Mouse (Mus musculus) E14TG2a.4 (cell line): ENCODE data around the gene Cenpp.
A peak's percentile ranks its signal among the peaks of the same experiment; 100 is the strongest.

Experiments used
- H3K27me3 ChIP-seq: 2 replicates; pipeline ENCODE4 v1.6.1; 2014; ENCODE audit warnings: low read length, control low read depth; ENCODE audit not compliant: insufficient read depth
- H3K36me3 ChIP-seq: 2 replicates; pipeline ENCODE4 v1.6.1; 2014; ENCODE audit warnings: low read length, control low read depth; ENCODE audit not compliant: insufficient read depth
- H3K4me1 ChIP-seq: replicated peaks from 2 replicates; pipeline ENCODE4 v1.6.1; 2014; ENCODE audit warnings: low read depth, low read length, control low read depth
- H3K4me3 ChIP-seq: replicated peaks from 2 replicates; pipeline ENCODE4 v1.5.1; 2014; ENCODE audit warnings: mild to moderate bottlenecking, low read length
- H3K9me3 ChIP-seq: 2 replicates; pipeline ENCODE4 v1.6.1; 2014; ENCODE audit warnings: low read length, control low read depth
- CTCF ChIP-seq: conservative IDR thresholded peaks from 2 replicates; pipeline ENCODE4 v1.5.1; 2014; ENCODE audit warnings: low read length
- NANOG ChIP-seq: IDR thresholded peaks from 2 replicates; pipeline ENCODE4 v1.6.1; 2014; ENCODE audit warnings: borderline replicate concordance, low read length, mixed read lengths
- POU5F1 ChIP-seq: IDR thresholded peaks from 2 replicates; pipeline ENCODE4 v1.6.1; 2014; ENCODE audit warnings: low read length, borderline replicate concordance

Cenpp gene

DNA sequence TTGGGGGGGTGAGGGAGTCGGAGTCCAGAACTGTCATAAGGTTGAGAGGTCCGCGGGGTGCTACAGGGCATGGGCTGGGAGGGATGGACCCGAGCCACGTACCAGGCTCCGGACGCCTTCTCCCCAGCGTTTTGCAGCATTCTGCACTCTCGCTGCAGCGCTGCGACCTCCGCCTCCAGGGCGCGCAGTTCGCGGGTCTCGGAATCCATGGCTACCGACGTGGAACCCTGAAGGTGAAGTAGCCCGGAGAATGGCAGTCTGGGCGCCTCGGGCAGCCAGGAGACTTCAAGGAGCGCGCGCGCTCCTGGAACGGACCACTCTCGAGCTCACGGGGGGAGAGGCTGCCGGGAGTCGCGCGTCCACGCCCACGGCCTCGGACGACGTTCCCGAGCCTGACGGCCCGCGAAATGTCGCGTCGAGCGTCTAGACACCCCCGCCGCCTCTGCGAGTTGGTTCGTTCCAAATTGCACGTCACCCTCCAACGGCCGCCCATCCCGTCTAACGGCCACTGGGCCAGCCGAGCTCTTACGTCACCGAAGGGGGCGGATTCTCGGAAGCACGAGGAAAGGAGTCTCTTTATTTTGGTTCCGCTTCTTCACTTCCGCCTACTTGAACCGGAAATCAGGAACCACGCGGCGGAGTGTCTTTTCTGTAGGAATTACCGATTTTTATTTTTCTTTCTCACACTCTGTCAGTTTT lies at the start of gene Cenpp, which contains the start of gene Nol8:
Cenpp (minus strand) TSS at position 305 of the 699 bp plus-strand sequence.
Nol8 (plus strand) TSS at position 598 of the 699 bp plus-strand sequence.
- H3K4me1 ChIP-seq = peaks cover 21% of the 10 kb centered on the region
- peak within 1 kb of the TSS; percentile 99 for H3K4me3 ChIP-seq
- TF ChIP-seq NANOG = no peak
- TF ChIP-seq POU5F1 = no peak
- TF ChIP-seq CTCF = no peak
- no peaks in the 10 kb centered on the region for H3K27me3 ChIP-seq
- no peaks in the 10 kb centered on the region for H3K9me3 ChIP-seq
- peaks cover 52% of the 10 kb centered on the region for H3K36me3 ChIP-seq

GRCm38 (mm10) chr13:49691056-49691455 lies 38.5 kb upstream of the Cenpp start:
- H3K36me3 ChIP-seq = peaks cover 77% of the 10 kb centered on the region
- H3K4me1 ChIP-seq = peaks cover 5% of the 10 kb centered on the region; the same call in 1 of the 2 replicates
- TF ChIP-seq CTCF = no peak
- no peak for TF ChIP-seq NANOG
- TF ChIP-seq POU5F1 = no peak
- H3K4me3 ChIP-seq = no peak overlapping the region
- H3K27me3 ChIP-seq = no peaks in the 10 kb centered on the region
- H3K9me3 ChIP-seq = no peaks in the 10 kb centered on the region

DNA sequence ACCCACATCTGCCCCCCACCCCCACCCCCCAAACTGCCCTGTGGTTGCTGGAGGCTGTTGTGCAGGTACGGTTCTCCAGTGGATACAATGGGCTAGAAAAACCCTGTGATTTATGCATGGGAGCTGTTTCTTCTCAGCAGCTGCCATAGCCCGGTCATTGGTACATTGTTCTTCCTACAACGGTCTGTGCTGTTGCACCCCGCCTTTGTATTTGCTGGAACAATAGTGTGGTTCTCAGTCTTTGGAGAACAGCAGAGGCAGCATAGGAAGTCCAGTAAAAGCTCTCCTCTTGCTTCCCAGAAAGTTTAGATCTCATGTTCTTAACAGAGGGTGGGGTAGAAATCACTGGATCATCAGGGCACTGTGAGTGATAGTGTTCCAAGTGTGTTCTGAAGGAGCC lies 31.7 kb upstream of the Cenpp start:
- TF ChIP-seq NANOG = no peak
- no peak for TF ChIP-seq CTCF
- no peak for TF ChIP-seq POU5F1

GRCm38 (mm10) chr13:49682233-49682846 lies 29.8 kb upstream of the Cenpp start:
- Histone ChIP-seq H3K4me1 (peaks cover 46% of the 10 kb centered on the region), H3K36me3 (peaks cover 51% of the 10 kb centered on the region), H3K27me3 (no peaks in the 10 kb centered on the region), H3K9me3 (no peaks in the 10 kb centered on the region), H3K4me3 (peak overlapping the region; percentile 97)
- TF ChIP-seq POU5F1 (no peak), NANOG (no peak)

More for the DNA sequence above, 31.7 kb upstream of the Cenpp start:
- no peaks in the 10 kb centered on the region for H3K27me3 ChIP-seq
- peaks cover 53% of the 10 kb centered on the region for H3K36me3 ChIP-seq
- peak overlapping the region; percentile 97 for H3K4me3 ChIP-seq
- no peaks in the 10 kb centered on the region for H3K9me3 ChIP-seq
- H3K4me1 ChIP-seq = peaks cover 46% of the 10 kb centered on the region

DNA sequence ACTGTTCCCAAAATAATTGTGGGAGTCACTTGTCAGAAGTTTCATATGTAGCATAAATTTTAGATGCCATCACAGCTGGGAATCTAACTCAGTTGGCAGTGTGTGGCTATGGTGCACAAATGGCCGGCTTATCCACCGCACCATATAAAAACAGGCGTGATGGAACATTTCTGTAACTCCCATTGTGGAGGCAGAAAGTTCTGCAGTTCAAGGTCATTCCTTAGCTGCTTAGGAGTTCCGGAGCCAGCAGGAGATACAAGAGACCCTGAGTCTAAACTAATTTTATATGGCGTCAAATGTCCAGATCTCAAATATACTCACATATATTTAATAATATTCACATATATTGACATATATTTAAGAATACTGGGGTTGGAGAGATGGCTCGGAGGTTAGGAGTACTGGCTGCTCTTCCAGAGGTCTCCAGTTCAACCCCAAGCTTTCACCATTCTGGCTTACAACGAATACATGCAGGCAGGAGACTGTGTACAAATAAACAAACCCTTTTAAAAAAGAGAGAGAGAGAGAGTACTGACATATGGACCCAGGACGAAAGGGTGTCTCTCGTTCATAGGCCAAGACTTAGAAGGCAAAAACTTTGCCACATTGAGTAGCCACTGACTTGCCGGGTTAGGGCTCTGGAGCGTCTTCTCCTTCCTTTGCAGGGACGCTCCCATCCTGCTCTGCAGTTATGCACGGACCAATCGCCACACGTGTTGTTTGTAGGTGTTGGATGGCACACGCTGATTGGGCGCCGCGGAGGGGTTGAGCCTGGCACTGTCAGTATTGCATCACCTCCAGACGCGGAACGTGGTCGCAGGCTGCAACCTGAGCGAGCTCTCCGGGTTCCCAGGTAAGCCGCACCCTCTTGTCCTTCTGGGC lies 29.0 kb upstream of the Cenpp start, which contains the start of gene Iars:
Iars (plus strand) TSS at position 750 of the 882 bp plus-strand sequence.
- Histone ChIP-seq H3K36me3 (peaks cover 51% of the 10 kb centered on the region), H3K4me1 (peaks cover 45% of the 10 kb centered on the region), H3K9me3 (no peaks in the 10 kb centered on the region), H3K27me3 (no peaks in the 10 kb centered on the region), H3K4me3 (peak within 1 kb of the TSS; percentile 97)
- no peak for TF ChIP-seq NANOG
- TF ChIP-seq CTCF = no peak
- no peak for TF ChIP-seq POU5F1

GRCm38 (mm10) chr13:49677793-49678192 lies 25.2 kb upstream of the Cenpp start:
- Histone ChIP-seq H3K4me3 (no peak overlapping the region), H3K9me3 (no peaks in the 10 kb centered on the region), H3K27me3 (no peaks in the 10 kb centered on the region), H3K36me3 (peaks cover 69% of the 10 kb centered on the region), H3K4me1 (peaks cover 8% of the 10 kb centered on the region)
- TF ChIP-seq CTCF (no peak), NANOG (no peak), POU5F1 (no peak)

- Histone ChIP-seq H3K36me3 (peaks cover 53% of the 10 kb centered on the region), H3K27me3 (no peaks in the 10 kb centered on the region), H3K4me1 (peaks cover 21% of the 10 kb centered on the region), H3K9me3 (no peaks in the 10 kb centered on the region), H3K4me3 (peak overlapping the region; percentile 99)
- TF ChIP-seq POU5F1 (no peak), CTCF (no peak), NANOG (no peak)
These were observed 576 bp upstream of the Cenpp start for GRCm38 (mm10) chr13:49653180-49653541.
